Mouse (Mus musculus) R1 (cell line): ENCODE measurements at regions not wholly inside any gene's neighbourhood (a gene's known extent, or its start where the extent isn't known, plus 50 kb on each side); places are given as distances from the start of the nearest gene placed in this dataset.
A peak's percentile ranks its signal among the peaks of the same experiment; 100 is the strongest.

Source experiments
- DNase-seq: peaks from one replicate; pipeline ENCODE4 v3.0.0-alpha.2; 2018; ENCODE audit warnings: low read depth, low spot score

GRCm38 (mm10) chr3:101524905-101525304, 79.6 kb downstream of the Atp1a1 start:
- no peak for DNase-seq

- DNase-seq, result no peak
These were observed 80.0 kb downstream of the Atp1a1 start for GRCm38 (mm10) chr3:101524444-101524843.

- no peak for DNase-seq
These were observed 81.2 kb downstream of the Atp1a1 start for GRCm38 (mm10) chr3:101523239-101523638.

- DNase-seq, result no peak
These were observed 82.1 kb downstream of the Atp1a1 start for GRCm38 (mm10) chr3:101522246-101522920.

GRCm38 (mm10) chr3:101521155-101521554, 83.3 kb downstream of the Atp1a1 start:
- DNase-seq, result no peak

GRCm38 (mm10) chr3:101520115-101520514, 84.4 kb downstream of the Atp1a1 start:
- DNase-seq, result no peak

- no peak for DNase-seq
These were observed 84.9 kb downstream of the Atp1a1 start for GRCm38 (mm10) chr3:101519551-101519950.

GRCm38 (mm10) chr3:101518810-101519209, 85.7 kb downstream of the Atp1a1 start:
- DNase-seq, result no peak

- no peak for DNase-seq
These were observed 86.9 kb downstream of the Atp1a1 start for GRCm38 (mm10) chr3:101517547-101517946.

GRCm38 (mm10) chr3:101516781-101517499, 87.5 kb downstream of the Atp1a1 start:
- DNase-seq, result peak; percentile 32

- DNase-seq, result no peak
These were observed 88.9 kb downstream of the Atp1a1 start for GRCm38 (mm10) chr3:101515566-101515965.

GRCm38 (mm10) chr3:101513611-101514311, 90.7 kb downstream of the Atp1a1 start:
- no peak for DNase-seq
